Mouse (Mus musculus) forebrain, embryonic 15.5 days (tissue): Measurements from ENCODE around the gene Gm21962. TPM values are rescaled to one million over a fixed set of nuclear protein-coding genes. Genes with fewer than 3 reads are reported as not detected.
"Not testable (repeated sequence)": the region's sequence is repeated elsewhere in the genome, so short reads cannot be mapped to it uniquely, and the experiment has no call there.

Experiments
- ATAC-seq: fragments of 200-750 bp; cut with Nextera tagmentation; replicated peaks from 2 replicates; pipeline ENCODE4 v1.8.0; 2017; ENCODE audit warnings: mild to moderate bottlenecking, moderate TSS enrichment, moderate library complexity
- H3K27ac ChIP-seq: fragments of 300-500 bp; sonication (generic); replicated peaks from 2 replicates; pipeline ENCODE4 v1.5.1; 2015; ENCODE audit warnings: mild to moderate bottlenecking, inconsistent platforms
- H3K27me3 ChIP-seq: fragments of 300-500 bp; sonication (generic); 2 replicates; pipeline ENCODE4 v1.6.1; 2015; ENCODE audit warnings: inconsistent platforms
- H3K36me3 ChIP-seq: fragments of 300-500 bp; sonication (generic); 2 replicates; pipeline ENCODE4 v1.6.1; 2015; ENCODE audit warnings: mild to moderate bottlenecking, inconsistent platforms
- H3K4me1 ChIP-seq: fragments of 300-500 bp; sonication (generic); 2 replicates; pipeline ENCODE4 v1.6.1; 2015; ENCODE audit warnings: inconsistent platforms
- H3K4me2 ChIP-seq: fragments of 300-500 bp; sonication (generic); replicated peaks from 2 replicates; pipeline ENCODE4 v1.6.1; 2015; ENCODE audit warnings: mild to moderate bottlenecking, inconsistent platforms
- H3K4me3 ChIP-seq: fragments of 300-500 bp; sonication (generic); 2 replicates; pipeline ENCODE4 v1.5.1; 2015; ENCODE audit warnings: mild to moderate bottlenecking, inconsistent platforms
- H3K9ac ChIP-seq: fragments of 300-500 bp; sonication (generic); replicated peaks from 2 replicates; pipeline ENCODE4 v1.6.1; 2015; ENCODE audit warnings: mild to moderate bottlenecking, inconsistent platforms
- H3K9me3 ChIP-seq: fragments of 300-500 bp; sonication (generic); 2 replicates; pipeline ENCODE4 v1.6.1; 2016; ENCODE audit warnings: inconsistent platforms
- WGBS: fragments of 180-500 bp; shearing (Covaris S2); methylation state at CpG from one replicate; pipeline ENCODE4 v1.1.7; 2015; ENCODE audit warnings: mixed read lengths; 5-methylcytosine and 5-hydroxymethylcytosine counted together
- polyA plus RNA-seq: library from polyadenylated mRNA; unstranded; fragments of >200 nt; fragmentation: Nextera tagmentation; extraction: Ambion mirVana; gene quantifications from 2 replicates; pipeline ENCODE4 v1.2.1, GENCODE M21; 2015

The Gm21962 gene
- not detected in 2 replicates for polyA plus RNA-seq

DNA sequence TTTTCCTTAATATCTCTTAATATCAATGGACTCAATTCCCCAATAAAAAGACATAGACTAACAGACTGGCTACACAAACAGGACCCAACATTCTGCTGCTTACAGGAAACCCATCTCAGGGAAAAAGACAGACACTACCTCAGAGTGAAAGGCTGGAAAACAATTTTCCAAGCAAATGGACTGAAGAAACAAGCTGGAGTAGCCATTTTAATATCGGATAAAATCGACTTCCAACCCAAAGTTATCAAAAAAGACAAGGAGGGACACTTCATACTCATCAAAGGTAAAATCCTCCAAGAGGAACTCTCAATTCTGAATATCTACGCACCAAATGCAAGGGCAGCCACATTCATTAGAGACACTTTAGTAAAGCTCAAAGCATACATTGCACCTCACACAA lies at the start of gene Gm21962:
Gm21962 (plus strand) TSS at position 301 of the 400 bp plus-strand sequence.
- H3K4me1 ChIP-seq, H3K36me3 ChIP-seq, ATAC-seq, H3K9ac ChIP-seq, H3K27me3 ChIP-seq, H3K4me2 ChIP-seq, H3K4me3 ChIP-seq, H3K27ac ChIP-seq, H3K9me3 ChIP-seq: not testable (repeated sequence)
- no CpG with 5 or more reads among the region's 3 CpGs for WGBS

DNA sequence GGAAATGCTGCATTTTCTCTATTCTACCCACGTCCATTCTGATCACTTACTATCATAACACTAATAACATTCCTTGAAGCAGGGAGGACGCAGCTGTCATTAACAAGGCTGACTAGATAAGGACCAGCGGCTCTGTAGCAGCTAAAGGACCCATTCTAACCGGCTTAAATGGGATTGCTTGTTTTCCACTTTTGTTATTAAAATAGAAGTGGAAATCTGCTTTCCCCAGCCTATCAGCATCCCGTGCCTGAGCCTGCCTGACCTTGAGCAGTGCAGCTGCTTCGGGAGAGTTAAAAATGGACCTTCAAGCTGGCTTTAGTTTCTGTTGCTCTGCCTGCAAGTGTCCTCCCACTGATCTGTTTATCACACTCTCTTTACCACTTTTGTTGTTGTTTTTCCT lies 49.2 kb upstream of the Gm21962 start:
- Histone ChIP-seq H3K4me2 (no peak overlapping the region), H3K4me3 (no peak overlapping the region), H3K36me3 (no peaks in the 10 kb centered on the region), H3K27ac (no peak overlapping the region), H3K27me3 (peaks cover 10% of the 10 kb centered on the region; the same call in 1 of the 2 replicates), H3K9me3 (no peaks in the 10 kb centered on the region), H3K4me1 (peaks cover 14% of the 10 kb centered on the region), H3K9ac (no peak overlapping the region)
- WGBS = 32% methylated on average over 6 of the region's 6 CpGs
- ATAC-seq = no peak

DNA sequence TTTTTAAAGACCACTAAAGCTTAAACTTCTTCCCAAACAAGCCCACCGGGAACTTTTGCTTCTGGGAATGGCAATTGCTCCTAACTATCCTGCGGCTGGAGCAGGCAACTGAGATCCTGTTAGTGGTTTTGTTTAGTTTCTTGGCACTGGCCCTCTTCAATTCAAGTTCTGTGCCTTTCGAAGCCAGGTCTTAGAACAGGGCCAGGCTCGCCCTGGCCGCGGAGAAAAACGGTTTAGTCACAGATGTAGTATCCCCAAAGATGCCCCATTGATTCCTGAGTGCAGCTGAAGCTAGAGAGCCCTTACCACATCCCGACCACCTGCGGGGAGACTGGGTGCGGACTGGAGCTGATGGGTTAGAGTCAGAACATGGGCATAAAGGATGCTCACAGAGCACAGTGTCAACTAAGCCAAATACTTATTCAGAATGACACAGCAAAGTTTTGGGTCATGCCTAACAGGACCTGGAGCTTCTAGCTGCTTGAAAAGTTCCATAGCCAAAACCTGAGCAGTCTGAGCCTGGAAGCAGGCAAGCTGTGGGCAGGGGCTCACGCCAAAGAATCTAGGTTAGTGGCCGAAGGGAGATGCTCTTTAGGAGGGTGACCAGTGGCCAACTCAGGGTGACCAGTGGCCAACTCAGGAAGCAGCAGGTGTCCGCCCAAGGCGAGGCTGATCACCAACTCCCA lies 48.3 kb upstream of the Gm21962 start:
- Histone ChIP-seq H3K4me3 (peak overlapping the region; percentile 45), H3K27ac (no peak overlapping the region), H3K9ac (0 out of 2 replicates have a peak overlapping the region, but pooled peaks have one; percentile 39), H3K36me3 (no peaks in the 10 kb centered on the region), H3K27me3 (peaks cover 10% of the 10 kb centered on the region; the same call in 1 of the 2 replicates), H3K4me1 (peaks cover 14% of the 10 kb centered on the region), H3K9me3 (no peaks in the 10 kb centered on the region), H3K4me2 (peak overlapping the region; percentile 88)
- WGBS = 29% methylated on average over 14 of the region's 14 CpGs
- ATAC-seq = peak; percentile 39

DNA sequence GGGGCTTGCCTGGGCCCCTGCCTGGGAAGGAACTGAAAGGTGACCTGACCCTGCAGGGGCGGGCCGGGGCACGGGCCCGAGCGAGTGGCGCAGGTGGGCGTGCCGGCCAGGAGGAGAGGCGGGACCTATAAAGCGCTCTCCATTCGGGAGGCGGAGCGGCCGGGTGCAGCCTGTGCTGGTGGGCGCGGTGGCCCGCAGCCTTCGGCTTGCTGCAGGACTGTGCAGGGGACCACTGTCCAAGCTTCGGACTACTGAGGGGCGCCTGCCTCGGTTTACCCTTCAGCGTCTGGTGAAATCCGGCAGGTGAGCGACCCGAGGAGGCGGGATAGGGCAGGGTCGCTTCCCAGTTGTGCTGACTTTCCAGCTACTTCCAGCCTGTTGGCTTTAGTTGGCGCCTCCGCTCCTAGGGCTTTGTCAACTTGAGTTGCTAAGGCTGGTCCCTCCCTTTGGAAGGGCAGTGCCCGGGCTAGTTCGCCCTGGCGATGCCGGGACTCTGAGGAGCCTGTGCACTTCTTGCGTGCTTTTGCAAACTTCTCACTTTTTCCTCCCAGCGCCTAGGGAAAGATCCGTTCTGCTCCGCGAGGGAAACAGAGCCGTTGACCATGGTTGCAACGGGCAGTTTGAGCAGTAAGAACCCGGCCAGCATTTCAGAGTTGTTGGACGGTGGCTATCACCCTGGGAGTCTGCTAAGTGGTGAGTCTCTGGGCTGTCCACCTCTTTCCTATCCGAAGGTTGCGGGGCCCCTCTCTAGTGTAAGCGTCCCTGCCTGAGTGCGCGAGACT lies 47.6 kb upstream of the Gm21962 start:
- peak; percentile 93 for ATAC-seq
- H3K9me3 ChIP-seq = no peaks in the 10 kb centered on the region
- peak overlapping the region; percentile 45 for H3K4me3 ChIP-seq
- no peaks in the 10 kb centered on the region for H3K36me3 ChIP-seq
- H3K4me2 ChIP-seq = peak overlapping the region; percentile 88
- peaks cover 14% of the 10 kb centered on the region for H3K4me1 ChIP-seq
- H3K9ac ChIP-seq = peak overlapping the region; percentile 39
- no peak overlapping the region for H3K27ac ChIP-seq
- WGBS = under 1% methylated on average over 46 of the region's 47 CpGs
- peaks cover 10% of the 10 kb centered on the region; the same call in 1 of the 2 replicates for H3K27me3 ChIP-seq

DNA sequence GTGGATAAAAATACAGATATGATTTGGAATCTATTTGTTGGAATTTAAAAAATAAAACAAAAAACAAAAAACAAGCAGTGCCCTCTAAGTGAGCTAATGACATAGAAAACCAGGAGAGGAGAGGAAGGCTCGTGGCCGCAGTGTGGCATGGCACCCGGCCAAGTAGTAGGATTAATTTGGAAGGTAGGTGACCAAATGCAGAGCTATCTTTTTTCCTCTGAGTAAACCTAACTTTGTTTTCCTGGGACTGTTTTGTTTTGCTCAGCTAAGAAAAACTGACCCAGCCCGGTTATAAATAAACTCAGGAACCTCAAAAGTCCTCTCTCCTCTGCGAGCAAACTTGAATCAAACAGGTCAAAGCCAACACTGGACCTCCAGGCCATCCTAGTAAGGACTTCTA lies 46.3 kb upstream of the Gm21962 start:
- WGBS = 51% methylated on average over 5 of the region's 5 CpGs
- peaks cover 14% of the 10 kb centered on the region for H3K4me1 ChIP-seq
- no peaks in the 10 kb centered on the region for H3K9me3 ChIP-seq
- no peak overlapping the region for H3K4me3 ChIP-seq
- no peak overlapping the region for H3K4me2 ChIP-seq
- H3K9ac ChIP-seq = no peak overlapping the region
- H3K27me3 ChIP-seq = peaks cover 10% of the 10 kb centered on the region; the same call in 1 of the 2 replicates
- H3K27ac ChIP-seq = no peak overlapping the region
- ATAC-seq = no peak
- H3K36me3 ChIP-seq = no peaks in the 10 kb centered on the region

DNA sequence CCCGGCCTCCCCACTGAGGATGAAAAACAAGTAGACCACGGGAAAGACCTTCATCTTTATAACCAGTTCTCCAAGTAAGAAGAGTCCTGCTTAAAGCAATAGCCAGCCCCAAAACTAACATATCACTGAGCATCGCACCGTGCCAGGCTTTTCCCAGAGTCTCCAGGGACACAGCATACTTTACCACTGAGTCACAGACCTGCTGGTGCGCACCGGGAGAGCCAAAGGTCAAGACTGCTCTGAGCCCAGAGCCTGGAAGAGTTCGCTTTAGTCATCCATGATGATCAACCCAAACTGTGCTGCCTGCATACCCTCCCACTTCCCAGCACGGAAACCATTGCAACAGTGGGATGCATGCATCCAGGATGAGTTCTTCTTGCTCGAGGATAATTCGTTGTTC lies 37.6 kb upstream of the Gm21962 start:
- 88% methylated on average over 10 of the region's 10 CpGs for WGBS
- no peak overlapping the region for H3K4me3 ChIP-seq
- no peak overlapping the region for H3K27ac ChIP-seq
- H3K36me3 ChIP-seq = no peaks in the 10 kb centered on the region
- no peaks in the 10 kb centered on the region for H3K27me3 ChIP-seq
- H3K9ac ChIP-seq = no peak overlapping the region
- H3K4me2 ChIP-seq = no peak overlapping the region
- no peaks in the 10 kb centered on the region for H3K9me3 ChIP-seq
- no peak for ATAC-seq
- H3K4me1 ChIP-seq = no peaks in the 10 kb centered on the region

DNA sequence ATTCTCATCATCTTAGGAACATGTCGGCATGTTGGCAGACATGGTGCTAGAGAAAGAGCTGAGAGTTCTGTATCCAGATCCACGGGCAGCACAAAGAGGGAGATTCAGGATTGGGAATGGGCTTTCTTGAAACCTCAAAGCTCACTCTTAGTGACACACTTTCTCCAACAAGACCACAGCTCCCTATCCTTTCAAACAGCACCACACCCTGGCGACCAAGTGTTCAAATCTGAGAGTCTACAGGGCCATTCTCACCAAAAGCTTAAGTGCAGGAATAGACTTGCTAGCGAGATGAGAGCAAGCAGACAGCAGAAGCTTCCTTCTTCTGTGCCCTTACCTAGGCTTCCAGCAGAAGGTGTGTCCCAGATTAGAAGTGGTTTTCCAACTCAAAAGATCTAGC lies 34.8 kb upstream of the Gm21962 start:
- Histone ChIP-seq H3K9ac (no peak overlapping the region), H3K4me3 (no peak overlapping the region), H3K27ac (no peak overlapping the region), H3K4me1 (no peaks in the 10 kb centered on the region), H3K4me2 (no peak overlapping the region), H3K36me3 (no peaks in the 10 kb centered on the region), H3K9me3 (no peaks in the 10 kb centered on the region), H3K27me3 (no peaks in the 10 kb centered on the region)
- no peak for ATAC-seq
- 88% methylated on average over 4 of the region's 4 CpGs for WGBS

DNA sequence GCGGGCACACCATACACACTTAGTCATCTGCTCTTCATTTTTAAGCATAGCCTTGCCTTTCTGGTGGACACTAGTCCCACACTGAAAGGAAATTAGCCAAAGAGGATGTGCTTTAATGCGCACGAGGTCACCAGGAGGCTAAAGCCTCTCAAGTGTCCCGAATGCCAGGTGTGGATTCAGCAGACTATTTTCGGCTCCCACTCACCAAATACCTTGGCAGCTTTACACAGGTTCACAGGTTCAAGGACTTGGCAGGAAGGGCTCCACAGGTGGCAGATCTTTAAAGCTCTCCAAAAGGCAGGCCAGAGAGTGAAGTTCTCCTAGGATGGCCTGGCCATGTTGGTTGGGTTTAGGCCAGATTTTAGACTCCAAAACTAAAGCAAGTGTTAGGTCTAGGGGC lies 30.1 kb upstream of the Gm21962 start:
- no peak for ATAC-seq
- 94% methylated on average over 5 of the region's 5 CpGs for WGBS
- no peak overlapping the region for H3K9ac ChIP-seq
- no peaks in the 10 kb centered on the region for H3K9me3 ChIP-seq
- H3K36me3 ChIP-seq = no peaks in the 10 kb centered on the region
- no peaks in the 10 kb centered on the region for H3K27me3 ChIP-seq
- no peak overlapping the region for H3K27ac ChIP-seq
- H3K4me3 ChIP-seq = no peak overlapping the region
- H3K4me1 ChIP-seq = peaks cover 8% of the 10 kb centered on the region; the same call in 1 of the 2 replicates
- H3K4me2 ChIP-seq = no peak overlapping the region

DNA sequence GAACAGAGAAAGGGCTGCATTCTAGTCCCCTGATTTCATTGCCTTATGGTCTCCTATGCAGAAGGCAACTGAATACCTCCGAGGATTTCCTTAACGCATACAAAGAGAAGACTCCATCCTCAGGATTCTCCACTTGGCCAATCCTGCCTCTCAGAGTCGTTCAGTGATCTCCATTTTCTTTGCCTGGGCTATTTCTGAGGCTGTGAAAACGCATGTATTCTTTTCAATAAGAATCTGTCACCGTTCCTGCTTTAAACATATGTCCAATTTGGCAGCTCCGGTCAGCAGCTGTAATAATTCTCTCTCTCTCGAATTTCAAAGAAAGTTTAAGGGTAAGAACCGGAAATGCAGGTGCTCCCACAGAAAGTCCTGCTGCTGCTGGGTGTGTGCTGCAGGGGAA lies 29.2 kb upstream of the Gm21962 start:
- H3K27me3 ChIP-seq = no peaks in the 10 kb centered on the region
- peaks cover 8% of the 10 kb centered on the region; the same call in 1 of the 2 replicates for H3K4me1 ChIP-seq
- no peak overlapping the region for H3K9ac ChIP-seq
- WGBS = 32% methylated on average over 8 of the region's 8 CpGs
- H3K9me3 ChIP-seq = no peaks in the 10 kb centered on the region
- H3K27ac ChIP-seq = no peak overlapping the region
- no peak overlapping the region for H3K4me3 ChIP-seq
- H3K36me3 ChIP-seq = no peaks in the 10 kb centered on the region
- ATAC-seq = no peak
- no peak overlapping the region for H3K4me2 ChIP-seq

DNA sequence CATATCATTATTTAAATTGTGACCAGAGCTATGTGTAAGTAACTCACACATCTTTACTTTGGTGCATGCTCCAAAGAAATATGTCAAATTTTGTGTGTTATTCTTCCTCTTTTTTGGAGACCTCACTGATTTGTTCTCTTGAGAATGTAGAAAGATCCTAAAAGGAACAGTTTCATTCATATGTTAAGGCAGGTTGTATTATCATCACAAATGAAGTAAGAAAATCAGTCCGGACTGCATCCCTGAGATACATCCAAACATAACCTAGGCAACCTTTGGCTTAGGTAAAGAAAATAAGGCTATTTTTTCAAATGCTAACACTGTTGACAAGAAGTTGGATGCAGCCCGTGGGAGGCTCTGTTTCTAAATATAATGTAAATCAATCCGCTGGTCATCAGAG lies 28.8 kb upstream of the Gm21962 start:
- Histone ChIP-seq H3K4me3 (no peak overlapping the region), H3K27ac (no peak overlapping the region), H3K9ac (no peak overlapping the region), H3K4me2 (no peak overlapping the region), H3K36me3 (no peaks in the 10 kb centered on the region), H3K27me3 (no peaks in the 10 kb centered on the region), H3K4me1 (peaks cover 8% of the 10 kb centered on the region; the same call in 1 of the 2 replicates), H3K9me3 (no peaks in the 10 kb centered on the region)
- ATAC-seq = no peak
- 63% methylated on average over 3 of the region's 3 CpGs for WGBS

DNA sequence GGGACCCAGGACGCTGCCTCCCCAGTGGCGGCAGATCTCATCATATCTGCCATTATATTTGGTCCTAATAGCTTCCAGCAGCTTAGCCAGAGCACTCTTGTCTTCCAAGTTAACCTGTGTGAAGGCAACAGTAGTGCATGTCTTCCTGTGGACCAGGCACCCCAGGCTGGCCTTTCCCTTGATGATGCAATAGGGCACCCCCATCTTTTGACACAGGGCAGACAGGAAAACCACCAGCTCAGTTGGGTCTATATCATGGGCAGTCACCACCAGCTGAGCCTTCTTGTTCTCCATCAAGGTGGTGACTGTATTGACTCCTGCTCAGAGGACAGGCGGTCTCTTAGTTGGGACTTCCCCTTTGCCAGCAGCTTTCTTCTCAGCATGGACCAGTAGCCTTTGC lies 27.2 kb upstream of the Gm21962 start:
- ATAC-seq = no peak
- no peaks in the 10 kb centered on the region for H3K36me3 ChIP-seq
- no peak overlapping the region for H3K4me3 ChIP-seq
- peaks cover 16% of the 10 kb centered on the region for H3K4me1 ChIP-seq
- H3K9ac ChIP-seq = no peak overlapping the region
- no peaks in the 10 kb centered on the region for H3K9me3 ChIP-seq
- no peak overlapping the region for H3K27ac ChIP-seq
- H3K27me3 ChIP-seq = no peaks in the 10 kb centered on the region
- H3K4me2 ChIP-seq = no peak overlapping the region
- 95% methylated on average over 3 of the region's 3 CpGs for WGBS

DNA sequence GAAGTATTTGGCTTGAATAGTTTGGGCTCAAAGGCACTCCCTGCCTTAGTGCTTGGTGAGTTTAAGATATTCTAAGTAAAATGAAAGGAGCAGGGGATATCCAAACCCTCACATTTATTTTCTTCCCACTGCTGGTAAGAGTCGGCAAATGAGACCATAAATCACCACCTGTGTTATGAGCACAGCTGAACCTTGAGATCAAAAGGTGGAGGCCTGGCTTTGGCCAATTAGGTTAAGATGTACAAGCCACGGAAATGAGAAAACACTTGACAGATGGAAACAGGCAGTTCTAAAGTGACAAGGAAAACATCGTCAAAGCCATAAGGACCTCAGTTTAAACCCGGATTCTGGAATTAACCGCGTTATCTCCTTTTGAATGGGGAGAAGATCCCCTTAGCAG lies 26.4 kb upstream of the Gm21962 start:
- Histone ChIP-seq H3K27ac (no peak overlapping the region), H3K9me3 (no peaks in the 10 kb centered on the region), H3K27me3 (no peaks in the 10 kb centered on the region), H3K36me3 (no peaks in the 10 kb centered on the region), H3K9ac (no peak overlapping the region), H3K4me2 (no peak overlapping the region), H3K4me3 (no peak overlapping the region), H3K4me1 (peaks cover 20% of the 10 kb centered on the region)
- ATAC-seq = no peak
- WGBS = 75% methylated on average over 6 of the region's 6 CpGs
